Mouse (Mus musculus) neutrophil, adult 59 days (primary cell): ENCODE measurements around the gene Spata13. TPM values are rescaled to one million over a fixed set of nuclear protein-coding genes. Genes with fewer than 3 reads are reported as not detected.

Source experiments
- total RNA-seq, 2 experiments: library from RNA; stranded (reverse); gene quantifications; 1 replicate in 1 of 2; 2 replicates in 1 of 2; pipeline ENCODE4 v1.2.4; 2023

The Spata13 gene
- total RNA-seq: 10 to 100 TPM; 21.1 to 24.1 TPM

GRCm38 (mm10) chr14:60633961-60634864 lies at the start of gene Spata13:
Gene Spata13 (plus strand): TSS chr14:60634001.

GRCm38 (mm10) chr14:60767884-60768283 lies 134.1 kb downstream of the Spata13 start, which contains the start of gene C1qtnf9:
Gene C1qtnf9 (plus strand): TSS chr14:60768134.

GRCm38 (mm10) chr14:60784427-60785315 lies 150.9 kb downstream of the Spata13 start, which contains the start of gene Mipep:
Gene Mipep (plus strand): TSS chr14:60784573.

Other genes with a start within 250 kb of the Spata13 start
- under 1 TPM in 1 of 2 experiments, not detected in 1; 0.20 TPM for gene C1qtnf9, start 134.1 kb downstream of the Spata13 start, total RNA-seq
- gene Mipep, start 150.6 kb downstream of the Spata13 start, total RNA-seq: 10 to 100 TPM in 1 of 2 experiments, 1 to 10 TPM in 1; 8.5 to 10.7 TPM